Mouse (Mus musculus) olfactory bulb, adult 2 months (tissue): ENCODE data around the gene Armc7. TPM values are rescaled to one million over a fixed set of nuclear protein-coding genes. Genes with fewer than 3 reads are reported as not detected.

Source experiments
- H3K27ac ChIP-seq: fragments of 200-500 bp; 2 replicates; pipeline ENCODE4 v1.5.1; 2012; ENCODE audit warnings: low read depth, low read length; ENCODE audit not compliant: insufficient read depth
- H3K4me1 ChIP-seq: fragments of 200-500 bp; 2 replicates; pipeline ENCODE4 v1.6.1; 2012; ENCODE audit warnings: low read length; ENCODE audit not compliant: control insufficient read depth, insufficient read depth
- H3K4me3 ChIP-seq: fragments of 200-500 bp; 2 replicates; pipeline ENCODE4 v1.5.1; 2012; ENCODE audit warnings: mild to moderate bottlenecking, low read depth, low read length, moderate library complexity; ENCODE audit not compliant: insufficient read depth
- CTCF ChIP-seq: fragments of 200-500 bp; IDR thresholded peaks from 2 replicates; pipeline ENCODE4 v1.5.1; 2012; ENCODE audit warnings: low read depth, mild to moderate bottlenecking, low read length, moderate library complexity; ENCODE audit not compliant: insufficient read depth
- POLR2A ChIP-seq: fragments of 200-500 bp; IDR thresholded peaks from 2 replicates; pipeline ENCODE4 v1.6.1; 2012; ENCODE audit warnings: mild to moderate bottlenecking, low read depth, low read length, moderate library complexity; ENCODE audit not compliant: insufficient read depth
- WGBS: fragments of 180-500 bp; shearing (Covaris S2); methylation state at CpG from one replicate; pipeline ENCODE4 v1.1.7; 2018; 5-methylcytosine and 5-hydroxymethylcytosine counted together
- polyA plus RNA-seq: library from polyadenylated mRNA; stranded (reverse); fragments of >200 nt; gene quantifications from 2 replicates; pipeline ENCODE4 v1.2.4, GENCODE M21; 2012; ENCODE audit warnings: low replicate concordance; ENCODE audit not compliant: missing spikeins, insufficient read depth, insufficient read length

Armc7 gene
- polyA plus RNA-seq, 1 experiment: not detected

GRCm38 (mm10) chr11:115502636-115503035, 27.2 kb downstream of the Armc7 start:
- Histone ChIP-seq H3K4me3 (no peak overlapping the region), H3K27ac (no peak overlapping the region), H3K4me1 (0 out of 2 replicates have a peak, but pooled peaks cover 3% of the 10 kb centered on the region)
- TF ChIP-seq POLR2A (no peak), CTCF (no peak)
- WGBS: 96% methylated on average over 6 of the region's 6 CpGs

- H3K4me1 ChIP-seq: peaks cover 17% of the 10 kb centered on the region
- no peak for TF ChIP-seq CTCF
- TF ChIP-seq POLR2A: no peak
- H3K27ac ChIP-seq: no peak overlapping the region
- 80% methylated on average over 3 of the region's 3 CpGs for WGBS
- no peak overlapping the region for H3K4me3 ChIP-seq
These were observed 31.1 kb downstream of the Armc7 start for GRCm38 (mm10) chr11:115506586-115506985.

GRCm38 (mm10) chr11:115508061-115508460, 32.6 kb downstream of the Armc7 start:
- Histone ChIP-seq H3K4me1 (peaks cover 20% of the 10 kb centered on the region), H3K4me3 (no peak overlapping the region), H3K27ac (no peak overlapping the region)
- WGBS: 83% methylated on average over 2 of the region's 2 CpGs
- TF ChIP-seq POLR2A: no peak
- no peak for TF ChIP-seq CTCF

GRCm38 (mm10) chr11:115509773-115510506, 34.5 kb downstream of the Armc7 start:
- Histone ChIP-seq H3K27ac (no peak overlapping the region), H3K4me3 (no peak overlapping the region), H3K4me1 (peaks cover 24% of the 10 kb centered on the region)
- TF ChIP-seq POLR2A: no peak
- no peak for TF ChIP-seq CTCF
- 36% methylated on average over 6 of the region's 6 CpGs for WGBS

GRCm38 (mm10) chr11:115510507-115510888, 35.0 kb downstream of the Armc7 start:
- Histone ChIP-seq H3K27ac (no peak overlapping the region), H3K4me1 (peaks cover 24% of the 10 kb centered on the region), H3K4me3 (no peak overlapping the region)
- 58% methylated on average over 5 of the region's 5 CpGs for WGBS
- no peak for TF ChIP-seq CTCF
- no peak for TF ChIP-seq POLR2A

GRCm38 (mm10) chr11:115511121-115511520, 35.7 kb downstream of the Armc7 start:
- WGBS: 69% methylated on average over 2 of the region's 2 CpGs
- Histone ChIP-seq H3K4me3 (no peak overlapping the region), H3K4me1 (peaks cover 24% of the 10 kb centered on the region)

GRCm38 (mm10) chr11:115512004-115512403, 36.5 kb downstream of the Armc7 start:
- WGBS: 19% methylated on average over 3 of the region's 3 CpGs
- H3K4me3 ChIP-seq: no peak overlapping the region

More at GRCm38 (mm10) chr11:115511121-115511520, 35.7 kb downstream of the Armc7 start:
- no peak overlapping the region for H3K27ac ChIP-seq
- TF ChIP-seq CTCF (no peak), POLR2A (no peak)

GRCm38 (mm10) chr11:115512407-115513183, 37.1 kb downstream of the Armc7 start:
- TF ChIP-seq CTCF: no peak
- TF ChIP-seq POLR2A: no peak
- Histone ChIP-seq H3K4me1 (peaks cover 21% of the 10 kb centered on the region), H3K27ac (no peak overlapping the region), H3K4me3 (peak overlapping the region; percentile 69)
- WGBS: 19% methylated on average over 8 of the region's 8 CpGs

More at GRCm38 (mm10) chr11:115512004-115512403, 36.5 kb downstream of the Armc7 start:
- peaks cover 23% of the 10 kb centered on the region for H3K4me1 ChIP-seq
- H3K27ac ChIP-seq: no peak overlapping the region
- no peak for TF ChIP-seq CTCF
- TF ChIP-seq POLR2A: no peak

- H3K4me1 ChIP-seq: peaks cover 21% of the 10 kb centered on the region
- under 1% methylated on average over 57 of the region's 57 CpGs for WGBS
- peak overlapping the region; percentile 62 for H3K27ac ChIP-seq
- TF ChIP-seq CTCF: no peak
- no peak for TF ChIP-seq POLR2A
- H3K4me3 ChIP-seq: peak overlapping the region; percentile 69
These were observed 38.1 kb downstream of the Armc7 start for GRCm38 (mm10) chr11:115513271-115514237.
